Mouse (Mus musculus) left cerebral cortex, adult 2 months (tissue): Measurements from ENCODE around the gene Inafm2. TPM values are rescaled to one million over a fixed set of nuclear protein-coding genes. Genes with fewer than 3 reads are reported as not detected.

Source experiments
- DNase-seq, 2 experiments: peaks; one replicate each; pipeline ENCODE4 v3.0.0; 2021 to 2022; ENCODE audit warnings: low spot score in 2 of 2, mixed read lengths in 1 of 2; ENCODE audit errors: extremely low spot score in 1 of 2
- H3K27ac ChIP-seq: fragments of 200-600 bp; 2 replicates; pipeline ENCODE4 v1.8.1; 2022
- H3K4me3 ChIP-seq: fragments of 200-600 bp; 2 replicates; pipeline ENCODE4 v1.8.1; 2022
- CTCF ChIP-seq: fragments of 200-600 bp; IDR thresholded peaks from 2 replicates; pipeline ENCODE4 v1.8.1; 2022; ENCODE audit warnings: antibody characterized with exemption, mild to moderate bottlenecking, moderate library complexity
- intact Hi-C: fragments of 180-260 bp; cut with DNase I; formaldehyde crosslinking; loops from one replicate; pipeline ENCODE4 v1.15.1; 2025
- total RNA-seq, 2 experiments: library from RNA; stranded (reverse); gene quantifications; 2 replicates each; pipeline ENCODE4 v1.2.3; 2021

Gene Inafm2
- total RNA-seq, 2 experiments from 2014 or later = 42.7 to 47.9 TPM

GRCm38 (mm10) chr2:118791591-118792258, 46.2 kb downstream of the Inafm2 start:
- DNase-seq = no peak
- intact Hi-C loops = no loop called here
- no peak for TF ChIP-seq CTCF
- Histone ChIP-seq H3K4me3 (no peak overlapping the region), H3K27ac (no peak overlapping the region)

GRCm38 (mm10) chr2:118792259-118792613, 46.7 kb downstream of the Inafm2 start:
- TF ChIP-seq CTCF = no peak
- H3K27ac ChIP-seq = no peak overlapping the region
- DNase-seq = no peak
- H3K4me3 ChIP-seq = no peak overlapping the region
- intact Hi-C loops = no loop called here

- DNase-seq = no peak
- H3K4me3 ChIP-seq = no peak overlapping the region
- intact Hi-C loops = no loop called here
- H3K27ac ChIP-seq = no peak overlapping the region
- no peak for TF ChIP-seq CTCF
Observed at GRCm38 (mm10) chr2:118793636-118794035, 48.1 kb downstream of the Inafm2 start.

Other genes with a start within 250 kb of the Inafm2 start
- 1 to 10 TPM; 3.2 to 4.0 TPM for gene Bmf, start 196.1 kb upstream of the Inafm2 start, total RNA-seq
- gene Bub1b, start 147.5 kb upstream of the Inafm2 start, total RNA-seq = 1 to 10 TPM; 1.9 to 3.0 TPM
- 100 to 1,000 TPM in 1 of 2 experiments, 10 to 100 TPM in 1; 96.4 to 102 TPM for gene Pak6, start 82.5 kb upstream of the Inafm2 start, total RNA-seq
- gene Ankrd63, start 41.8 kb upstream of the Inafm2 start, total RNA-seq = 10 to 100 TPM; 22.3 to 28.5 TPM
- 1 to 10 TPM; 2.3 to 3.2 TPM for gene Plcb2, start 17.3 kb upstream of the Inafm2 start, total RNA-seq
- 1 to 10 TPM; 4.0 to 4.7 TPM for gene Ccdc9b, start 16.9 kb downstream of the Inafm2 start, total RNA-seq
- not detected for gene Phgr1, start 27.0 kb downstream of the Inafm2 start, total RNA-seq
- gene Disp2, start 34.0 kb downstream of the Inafm2 start, total RNA-seq = 100 to 1,000 TPM; 197 to 209 TPM
- gene Knstrn, start 68.2 kb downstream of the Inafm2 start, total RNA-seq = 1 to 10 TPM in 1 of 2 experiments, under 1 TPM in 1; 0.75 to 1.0 TPM
- gene Ivd, start 116.2 kb downstream of the Inafm2 start, total RNA-seq = 10 to 100 TPM; 72.2 to 73.7 TPM
- gene Bahd1, start 154.6 kb downstream of the Inafm2 start, total RNA-seq = 10 to 100 TPM; 52.2 to 58.1 TPM
- gene Chst14, start 180.7 kb downstream of the Inafm2 start, total RNA-seq = 1 to 10 TPM; 2.4 to 3.3 TPM